Mouse (Mus musculus): ENCODE measurements at regions not wholly inside any gene's neighbourhood (a gene's known extent, or its start where the extent isn't known, plus 50 kb on each side); places are given as distances from the start of the nearest gene placed in this dataset.
A peak's percentile ranks its signal among the peaks of the same experiment; 100 is the strongest.

DNA sequence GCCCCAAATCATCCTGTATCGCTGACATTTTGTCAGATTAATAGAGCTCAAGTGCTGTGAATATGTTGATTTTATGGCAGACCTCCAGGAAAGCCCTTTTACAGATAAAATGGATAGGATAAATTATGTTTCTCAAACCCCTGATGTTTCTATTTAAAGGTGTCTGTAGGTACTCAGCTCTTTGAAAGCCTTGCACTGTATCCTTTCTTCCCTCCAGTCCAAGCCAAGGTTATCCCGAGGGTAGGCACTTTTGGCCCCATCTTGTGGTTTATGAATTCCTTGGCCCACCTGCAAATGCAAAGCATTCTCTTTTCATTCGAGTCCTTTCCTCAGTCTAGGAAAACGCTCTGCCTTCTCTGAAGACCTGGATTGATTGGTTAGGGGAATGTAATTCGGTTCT, 139.2 kb upstream of the Kcnj16 start:
- Histone ChIP-seq H3K4me3 (ENCODE audit: low read depth, low read length) (no peak overlapping the region), H3K9me3 (ENCODE audit: low read depth, low read length) (no peaks in the 10 kb centered on the region), H3K4me1 (ENCODE audit: insufficient read depth) (no peaks in the 10 kb centered on the region), H3K4me2 (no peak overlapping the region), H3K27me3 (ENCODE audit: insufficient read depth, low read length) (no peaks in the 10 kb centered on the region), H3K27ac (ENCODE audit: low read depth) (no peak overlapping the region), H3K36me3 (ENCODE audit: insufficient read depth) (no peaks in the 10 kb centered on the region), H3K9ac (no peak overlapping the region)
- 0 out of 2 replicates have a peak, but pooled peaks have one; percentile 14 for ATAC-seq (ENCODE audit: insufficient read depth)
- WGBS = 34% methylated on average over 5 of the region's 5 CpGs
- peak; percentile 37 for DNase-seq
- TF ChIP-seq CTCF (IDR thresholded peaks at IDR 0.05; ENCODE audit: low read depth) = no peak

DNA sequence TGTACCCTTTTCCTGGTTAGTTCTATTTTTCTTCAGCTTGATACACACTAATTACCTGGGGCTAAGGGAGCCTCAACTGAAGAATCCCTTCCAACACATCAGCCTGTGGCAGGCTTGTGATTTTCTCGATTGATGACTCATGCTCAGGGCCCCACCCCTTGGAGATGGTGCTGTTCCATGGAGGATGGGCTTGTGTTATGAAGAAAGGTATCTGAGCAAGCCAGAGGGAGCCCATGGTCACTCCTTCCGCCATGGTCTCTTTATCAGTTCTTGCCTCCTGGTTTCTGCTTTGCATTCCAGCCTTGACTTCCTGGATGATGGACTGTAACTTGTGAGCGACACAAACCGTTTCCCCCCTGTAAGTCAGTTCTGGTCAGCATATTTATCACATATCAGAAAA, 131.1 kb upstream of the Kcnj16 start:
- WGBS = 77% methylated on average over 4 of the region's 4 CpGs
- no peak for DNase-seq

DNA sequence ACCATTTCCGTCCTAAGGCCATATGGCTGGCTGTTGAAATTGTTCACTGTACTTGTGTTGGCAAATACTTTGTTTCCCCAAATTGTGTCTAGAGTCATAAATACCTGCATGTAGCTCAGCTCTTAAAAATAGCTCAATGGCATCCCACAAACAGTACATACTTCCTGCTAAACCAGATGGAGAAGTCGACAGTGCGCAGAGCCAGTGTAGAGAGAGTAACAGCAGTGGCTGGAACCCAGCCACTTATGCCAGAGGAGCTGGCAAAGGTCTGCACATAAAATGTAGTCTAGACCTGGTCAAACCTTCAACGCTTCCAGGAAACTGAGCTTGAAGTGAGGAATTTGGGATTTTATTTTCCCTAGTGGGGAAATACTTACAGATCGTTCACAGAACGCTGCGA, 128.5 kb upstream of the Kcnj16 start:
- 89% methylated on average over 7 of the region's 7 CpGs for WGBS
- Histone ChIP-seq H3K27ac (ENCODE audit: low read depth) (no peak overlapping the region), H3K4me2 (no peak overlapping the region), H3K27me3 (ENCODE audit: insufficient read depth, low read length) (no peaks in the 10 kb centered on the region), H3K9ac (no peak overlapping the region), H3K4me3 (ENCODE audit: low read depth, low read length) (no peak overlapping the region), H3K9me3 (ENCODE audit: low read depth, low read length) (no peaks in the 10 kb centered on the region), H3K36me3 (ENCODE audit: insufficient read depth) (no peaks in the 10 kb centered on the region), H3K4me1 (ENCODE audit: insufficient read depth) (no peaks in the 10 kb centered on the region)
- DNase-seq (no peak), ATAC-seq (ENCODE audit: insufficient read depth) (no peak)
- TF ChIP-seq CTCF (IDR thresholded peaks at IDR 0.05; ENCODE audit: low read depth) = no peak

More for the DNA sequence above, 131.1 kb upstream of the Kcnj16 start:
- Histone ChIP-seq H3K27ac (ENCODE audit: low read depth) (no peak overlapping the region), H3K4me3 (ENCODE audit: low read depth, low read length) (no peak overlapping the region), H3K27me3 (ENCODE audit: insufficient read depth, low read length) (no peaks in the 10 kb centered on the region), H3K4me1 (ENCODE audit: insufficient read depth) (no peaks in the 10 kb centered on the region), H3K36me3 (ENCODE audit: insufficient read depth) (no peaks in the 10 kb centered on the region), H3K4me2 (no peak overlapping the region), H3K9me3 (ENCODE audit: low read depth, low read length) (no peaks in the 10 kb centered on the region), H3K9ac (no peak overlapping the region)
- ATAC-seq (ENCODE audit: insufficient read depth) = no peak
- no peak for TF ChIP-seq CTCF (IDR thresholded peaks at IDR 0.05; ENCODE audit: low read depth)

DNA sequence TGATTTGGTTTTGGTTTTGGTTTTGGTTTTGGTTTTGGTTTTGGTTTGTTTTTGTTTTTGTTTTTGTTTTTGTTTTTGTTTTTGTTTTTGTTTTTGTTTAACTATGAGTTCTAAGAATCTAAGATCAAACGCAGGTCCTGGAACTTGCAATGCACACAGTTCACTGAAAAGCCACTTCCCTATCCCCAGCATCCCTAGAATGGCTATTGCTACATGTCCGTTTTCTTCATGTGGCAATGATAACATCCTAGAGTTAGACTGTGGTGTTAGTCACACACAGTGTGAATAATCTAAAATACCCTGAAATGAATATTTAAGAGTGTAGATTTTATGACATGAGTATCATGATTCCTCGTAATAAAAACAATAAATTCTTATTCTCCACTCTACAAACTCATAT, 99.5 kb upstream of the Kcnj16 start:
- Histone ChIP-seq H3K9ac (no peak overlapping the region), H3K4me1 (ENCODE audit: insufficient read depth) (no peaks in the 10 kb centered on the region), H3K36me3 (ENCODE audit: insufficient read depth) (no peaks in the 10 kb centered on the region), H3K27me3 (ENCODE audit: insufficient read depth, low read length) (no peaks in the 10 kb centered on the region), H3K4me2 (no peak overlapping the region), H3K4me3 (ENCODE audit: low read depth, low read length) (no peak overlapping the region), H3K9me3 (ENCODE audit: low read depth, low read length) (no peaks in the 10 kb centered on the region), H3K27ac (ENCODE audit: low read depth) (no peak overlapping the region)
- DNase-seq (no peak), ATAC-seq (ENCODE audit: insufficient read depth) (no peak)
- TF ChIP-seq CTCF (IDR thresholded peaks at IDR 0.05; ENCODE audit: low read depth) = no peak
- 83% methylated on average over 3 of the region's 3 CpGs for WGBS

DNA sequence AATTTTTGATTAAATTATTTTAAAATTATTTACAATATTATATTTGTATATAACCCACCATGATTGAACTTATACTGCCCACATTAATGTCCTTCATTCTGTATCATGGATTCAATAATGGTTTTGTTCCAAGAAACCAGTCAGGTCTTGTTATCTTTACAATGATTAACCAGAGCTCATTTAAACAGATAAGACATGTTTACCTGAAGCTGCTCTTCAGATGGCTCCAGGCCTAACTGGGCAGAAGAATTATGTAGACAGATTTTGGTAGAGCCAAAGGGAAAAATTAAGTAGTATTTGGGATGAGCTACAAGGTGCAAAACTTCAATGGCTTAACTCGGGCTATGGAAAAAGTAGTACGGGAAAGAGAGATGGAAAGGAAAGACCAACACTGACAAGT, 97.7 kb upstream of the Kcnj16 start:
- Histone ChIP-seq H3K4me1 (ENCODE audit: insufficient read depth) (no peaks in the 10 kb centered on the region), H3K27ac (ENCODE audit: low read depth) (no peak overlapping the region), H3K4me3 (ENCODE audit: low read depth, low read length) (no peak overlapping the region), H3K9me3 (ENCODE audit: low read depth, low read length) (no peaks in the 10 kb centered on the region), H3K9ac (no peak overlapping the region), H3K4me2 (no peak overlapping the region), H3K27me3 (ENCODE audit: insufficient read depth, low read length) (no peaks in the 10 kb centered on the region), H3K36me3 (ENCODE audit: insufficient read depth) (no peaks in the 10 kb centered on the region)
- no peak for DNase-seq
- TF ChIP-seq CTCF (IDR thresholded peaks at IDR 0.05; ENCODE audit: low read depth) = no peak
- 78% methylated on average over 2 of the region's 2 CpGs for WGBS
- no peak for ATAC-seq (ENCODE audit: insufficient read depth)

DNA sequence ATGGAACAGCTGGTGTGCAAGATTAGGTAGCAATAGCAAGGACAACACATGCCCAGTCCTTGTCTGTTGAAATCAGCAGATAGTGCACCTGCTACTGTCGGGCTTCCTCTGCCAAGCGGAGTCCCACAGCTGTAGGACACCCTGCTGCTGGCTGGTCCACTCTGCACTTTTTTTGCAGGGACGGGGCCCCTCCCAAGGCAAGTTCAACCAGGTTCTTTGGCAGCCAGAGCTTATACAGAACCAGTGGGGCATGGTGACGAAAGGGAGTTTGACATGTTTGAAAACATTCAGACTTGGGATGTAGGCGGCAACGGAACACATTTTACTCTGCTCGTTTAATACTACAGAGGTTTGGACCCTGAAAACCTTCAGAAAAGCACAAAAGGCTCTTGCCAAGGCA, 93.2 kb upstream of the Kcnj16 start:
- Histone ChIP-seq H3K4me3 (ENCODE audit: low read depth, low read length) (no peak overlapping the region), H3K36me3 (ENCODE audit: insufficient read depth) (no peaks in the 10 kb centered on the region), H3K27ac (ENCODE audit: low read depth) (no peak overlapping the region), H3K9ac (no peak overlapping the region), H3K4me2 (no peak overlapping the region), H3K4me1 (ENCODE audit: insufficient read depth) (no peaks in the 10 kb centered on the region), H3K27me3 (ENCODE audit: insufficient read depth, low read length) (no peaks in the 10 kb centered on the region), H3K9me3 (ENCODE audit: low read depth, low read length) (no peaks in the 10 kb centered on the region)
- ATAC-seq (ENCODE audit: insufficient read depth) (no peak), DNase-seq (no peak)
- TF ChIP-seq CTCF (IDR thresholded peaks at IDR 0.05; ENCODE audit: low read depth) = no peak
- WGBS = 44% methylated on average over 7 of the region's 7 CpGs

DNA sequence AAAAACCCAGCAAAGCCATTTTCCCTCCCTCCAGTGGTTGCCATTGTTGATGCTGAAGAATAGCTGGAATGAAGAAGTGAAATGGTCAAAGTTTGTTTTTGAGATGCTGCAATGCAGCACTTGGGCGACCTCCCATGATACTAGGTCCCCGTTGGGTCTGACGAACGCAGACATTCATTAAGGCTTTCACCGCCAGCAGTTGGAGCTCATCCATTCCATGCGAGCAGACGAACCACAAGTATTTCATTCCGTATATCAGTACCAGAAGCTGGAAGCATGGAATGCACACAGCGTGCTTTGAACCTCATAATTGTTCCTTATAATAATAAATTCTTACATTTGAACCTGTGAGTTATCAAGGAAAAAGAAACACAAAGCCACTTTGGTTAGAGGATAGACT, 86.9 kb upstream of the Kcnj16 start:
- no peak for TF ChIP-seq CTCF (IDR thresholded peaks at IDR 0.05; ENCODE audit: low read depth)
- Histone ChIP-seq H3K36me3 (ENCODE audit: insufficient read depth) (no peaks in the 10 kb centered on the region), H3K9ac (no peak overlapping the region), H3K27me3 (ENCODE audit: insufficient read depth, low read length) (no peaks in the 10 kb centered on the region), H3K4me3 (ENCODE audit: low read depth, low read length) (no peak overlapping the region), H3K4me2 (no peak overlapping the region), H3K4me1 (ENCODE audit: insufficient read depth) (no peaks in the 10 kb centered on the region), H3K9me3 (ENCODE audit: low read depth, low read length) (no peaks in the 10 kb centered on the region), H3K27ac (ENCODE audit: low read depth) (no peak overlapping the region)
- WGBS = 63% methylated on average over 9 of the region's 9 CpGs
- no peak for ATAC-seq (ENCODE audit: insufficient read depth)
- DNase-seq = no peak
